Mouse (Mus musculus) small intestine, adult 2 months (tissue): ENCODE results near the gene Uap1l1.

Experiments
- CTCF ChIP-seq: fragments of 200-500 bp; IDR thresholded peaks from 2 replicates; pipeline ENCODE4 v1.5.1; 2012; ENCODE audit warnings: low read depth, mild to moderate bottlenecking, control low read depth, inconsistent platforms, low read length, moderate library complexity, mixed read lengths; ENCODE audit not compliant: insufficient replicate concordance, insufficient read length; ENCODE audit errors: extremely low read depth
- POLR2A ChIP-seq: fragments of 200-500 bp; IDR thresholded peaks from 2 replicates; pipeline ENCODE4 v1.6.1; 2012; ENCODE audit warnings: low read depth, mild to moderate bottlenecking, control low read depth, inconsistent platforms, low read length, moderate library complexity

- TF ChIP-seq CTCF: no peak
- no peak for TF ChIP-seq POLR2A
Measured at GRCm38 (mm10) chr2:25320084-25320483, 45.4 kb downstream of the Uap1l1 start.
